16 mouse cellular contexts compared by ENCODE assay signal in genomic region chr14:34762682-34763081, GRCm38 (mm10). TPM values are rescaled to one million over a fixed set of nuclear protein-coding genes. Genes with fewer than 3 reads are reported as not detected.
DNase-seq lines count a peak whose midpoint lies in the region; ATAC-seq and TF ChIP-seq lines count a peak whose summit lies in the region.
"Had no signal": no experiment of that assay in that cellular context is flagged by ENCODE, and none has a peak within 500 bp of the region (broad histone marks: within the 10 kb centered on the region; RNA-seq: fewer than 3 reads in every experiment).

No protein-coding gene starts in this region.

- no peak overlapping the region for H3K9ac ChIP-seq in kidney, postnatal 0 days (ENCODE audit: low read depth, low read length)
- H3K9ac ChIP-seq in stomach, embryonic 16.5 days (ENCODE audit: low read length), result no peak overlapping the region
- H3K9ac ChIP-seq: liver, embryonic 14.5 days had no signal

- WGBS in kidney, postnatal 0 days, result 36% methylated on average over 10 of the region's 10 CpGs
- 48% methylated on average over 10 of the region's 10 CpGs for WGBS in stomach, embryonic 16.5 days

- 0 out of 2 replicates have a peak overlapping the region, but pooled peaks have one; percentile 11 for H3K27ac ChIP-seq in kidney, postnatal 0 days
- H3K27ac ChIP-seq in stomach, embryonic 16.5 days (ENCODE audit: low read length), result peak overlapping the region; percentile 85
- no peak overlapping the region for H3K27ac ChIP-seq in layer of hippocampus, adult 2 months
- H3K27ac ChIP-seq: liver, embryonic 14.5 days had no signal

- ATAC-seq in kidney, postnatal 0 days (replicated peaks; ENCODE audit: low FRiP score, low read depth), result peak; percentile 83
- ATAC-seq in stomach, embryonic 16.5 days (ENCODE audit: insufficient read depth, low FRiP score), result peak; percentile 38; the same call in 1 of the 2 replicates

- no peak overlapping the region for H3K4me3 ChIP-seq in kidney, postnatal 0 days (replicated peaks; ENCODE audit: low read depth, low read length)
- H3K4me3 ChIP-seq in stomach, embryonic 16.5 days (replicated peaks; ENCODE audit: low read length), result no peak overlapping the region
- H3K4me3 ChIP-seq in layer of hippocampus, adult 2 months, result no peak overlapping the region
- H3K4me3 ChIP-seq: erythroblast, embryonic 14.5 days; megakaryocyte, embryonic 14.5 days had no signal

- H3K4me1 ChIP-seq in kidney, postnatal 0 days (replicated peaks; ENCODE audit: insufficient read depth, low read length), result peaks cover 7% of the 10 kb centered on the region; the same call in 1 of the 2 replicates
- H3K4me1 ChIP-seq in stomach, embryonic 16.5 days (ENCODE audit: control insufficient read depth, insufficient read depth, low read length), result no peaks in the 10 kb centered on the region

- no peak overlapping the region for H3K4me2 ChIP-seq in kidney, postnatal 0 days (ENCODE audit: low read length)
- no peak overlapping the region for H3K4me2 ChIP-seq in stomach, embryonic 16.5 days (ENCODE audit: low read depth, low read length)

- no peaks in the 10 kb centered on the region for H3K36me3 ChIP-seq in kidney, postnatal 0 days (ENCODE audit: insufficient read depth, low read length)
- H3K36me3 ChIP-seq in stomach, embryonic 16.5 days (ENCODE audit: control insufficient read depth, insufficient read depth, low read length), result no peaks in the 10 kb centered on the region
- H3K36me3 ChIP-seq: G1E had no signal

- no peaks in the 10 kb centered on the region for H3K9me3 ChIP-seq in kidney, postnatal 0 days (replicated peaks; ENCODE audit: low read length)
- H3K9me3 ChIP-seq in stomach, embryonic 16.5 days (replicated peaks; ENCODE audit: control insufficient read depth, low read length), result no peaks in the 10 kb centered on the region
- H3K9me3 ChIP-seq: G1E had no signal

- TF ChIP-seq CTCF in kidney, postnatal 0 days (IDR thresholded peaks at IDR 0.05; ENCODE audit: low read depth), result peak; percentile 18; the same call in 1 of the 2 replicates
- no peak for TF ChIP-seq CTCF in layer of hippocampus, adult 2 months (conservative IDR thresholded peaks at IDR 0.05)

- H3K27me3 ChIP-seq in kidney, postnatal 0 days (ENCODE audit: insufficient read depth, low read length), result no peaks in the 10 kb centered on the region
- H3K27me3 ChIP-seq in stomach, embryonic 16.5 days (ENCODE audit: control insufficient read depth, insufficient read depth, low read length), result no peaks in the 10 kb centered on the region

- peak; percentile 51 for DNase-seq in kidney, adult 9 months
- DNase-seq in kidney, adult 8-10 months, result no peak
- peak; percentile 61 for DNase-seq in embryo, embryonic 10 days (ENCODE audit: low spot score)
- peak; percentile 47 for DNase-seq in kidney, postnatal 0 days (ENCODE audit: low spot score)
- DNase-seq in thymus, postnatal 36 days, result no peak
- no peak for DNase-seq in layer of hippocampus, adult 2 months (ENCODE audit: low spot score in 2 of 2)
- DNase-seq: cerebellum, adult 9-10 months; heart, postnatal 4 days; layer of hippocampus, adult 9-11 months; right cerebral cortex, postnatal 14 days had no signal

RNA-seq across cellular contexts. Expression of gene Grid1, which starts 57.2 kb away (rescaled TPM):
- polyA plus RNA-seq in kidney, postnatal 0 days (2015; fragmentation: Nextera tagmentation; extraction: Ambion mirVana), result 0.65 and 0.91 TPM in 2 replicates
- 0.57 and 0.92 TPM in 2 replicates for polyA plus RNA-seq in stomach, embryonic 16.5 days (2015; fragmentation: Nextera tagmentation; extraction: Ambion mirVana)
- total RNA-seq in layer of hippocampus, adult 2 months (2021), result 10 to 100 TPM; 55.1 to 57.2 TPM
- total RNA-seq: granulocyte monocyte progenitor cell, adult 5-6 weeks had no signal
- polyA plus RNA-seq: erythroblast, embryonic 14.5 days; G1E had no signal

Comparison
In these comparisons a context has a peak if more than half of its experiments do, and no peak if none do; other contexts are left out.
1. DNase-seq: peak in kidney, adult 9 months (single experiment), embryo, embryonic 10 days (single experiment) and kidney, postnatal 0 days (single experiment); none in kidney, adult 8-10 months (0 of 2), thymus, postnatal 36 days (0 of 2) and layer of hippocampus, adult 2 months (0 of 2).